Mouse (Mus musculus) C2C12 (cell line): ENCODE measurements around the gene Gm6377.

Experiments
- CEBPB ChIP-seq: IDR thresholded peaks from one replicate; pipeline ENCODE4 v1.6.1; 2011; ENCODE audit warnings: low read depth, mild to moderate bottlenecking, control low read depth, moderate library complexity
- CTCF ChIP-seq: IDR thresholded peaks from one replicate; pipeline ENCODE4 v1.5.1; 2011; ENCODE audit not compliant: control insufficient read depth, insufficient read depth, insufficient read length
- FOSL1 ChIP-seq: IDR thresholded peaks from one replicate; pipeline ENCODE4 v1.8.0; 2011; ENCODE audit warnings: mild to moderate bottlenecking, low read length; ENCODE audit not compliant: poor library complexity, insufficient read depth, severe bottlenecking
- MAX ChIP-seq: IDR thresholded peaks from one replicate; pipeline ENCODE4 v1.6.1; 2011; ENCODE audit warnings: mild to moderate bottlenecking, control low read depth
- MYOD1 ChIP-seq: IDR thresholded peaks from one replicate; pipeline ENCODE4 v1.6.1; 2011; ENCODE audit warnings: low read depth; ENCODE audit not compliant: control insufficient read depth, insufficient read length
- MYOG ChIP-seq: IDR thresholded peaks from one replicate; pipeline ENCODE4 v1.6.1; 2011; ENCODE audit not compliant: control insufficient read depth, insufficient read length; ENCODE audit errors: extremely low read depth
- USF1 ChIP-seq: IDR thresholded peaks from one replicate; pipeline ENCODE4 v1.6.1; 2011; ENCODE audit warnings: low read depth, mild to moderate bottlenecking, control low read depth, moderate library complexity

DNA sequence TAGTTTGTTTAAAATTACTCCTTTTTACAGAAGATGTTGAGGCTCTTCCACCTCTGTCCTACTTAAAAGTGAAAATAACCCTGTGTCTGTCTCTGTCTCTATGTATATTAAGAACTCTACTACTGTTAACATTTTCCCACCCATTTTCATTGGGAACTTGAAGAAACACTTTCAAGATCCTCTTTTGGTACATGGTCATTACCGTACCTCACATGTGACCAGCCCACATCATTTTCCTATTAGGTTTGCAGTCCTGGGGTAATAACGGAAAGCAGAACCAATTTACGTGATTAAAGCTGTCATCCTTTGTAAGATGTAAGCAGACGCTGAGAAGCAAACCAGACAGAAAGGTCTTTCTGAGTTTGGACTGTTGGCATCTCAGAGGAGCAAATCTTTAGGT lies at the start of gene Gm6377:
- TF ChIP-seq CTCF (no peak), MAX (no peak), USF1 (no peak), MYOG (no peak), FOSL1 (no peak), MYOD1 (no peak), CEBPB (no peak)
